ENCODE assay signal across 31 mouse cellular contexts in the genomic region with DNA sequence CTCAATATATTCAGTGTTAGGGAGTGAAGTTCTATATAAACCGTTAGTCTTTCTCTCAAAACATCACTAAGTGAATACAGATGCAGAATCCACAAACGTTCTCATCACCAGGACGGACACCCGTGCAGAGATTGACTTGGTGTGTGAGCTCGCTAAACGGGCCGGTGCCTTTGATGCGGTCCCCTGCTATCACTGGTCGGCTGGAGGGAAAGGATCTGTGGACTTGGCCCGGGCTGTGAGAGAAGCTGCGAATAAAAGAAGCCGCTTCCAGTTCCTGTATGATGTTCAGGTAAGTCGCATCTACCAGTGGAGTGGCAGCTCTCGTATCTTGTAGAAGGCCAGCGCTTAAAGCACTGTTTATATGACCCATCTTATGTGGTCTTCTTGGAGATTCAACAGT.
"Had no signal": no experiment of that assay in that cellular context is flagged by ENCODE, and none has a peak within 500 bp of the region (broad histone marks: within the 10 kb centered on the region; RNA-seq: fewer than 3 reads in every experiment).

No protein-coding gene starts in this region.

- ATAC-seq: liver, embryonic 12.5 days; liver, postnatal 0 days; lung, postnatal 0 days; midbrain, embryonic 13.5 days; midbrain, embryonic 15.5 days; midbrain, embryonic 16.5 days had no signal

- H3K27ac ChIP-seq: limb, embryonic 10.5 days; limb, embryonic 12.5 days; limb, embryonic 13.5 days; limb, embryonic 15.5 days; liver, embryonic 12.5 days; liver, embryonic 13.5 days; liver, embryonic 14.5 days; liver, embryonic 15.5 days; lung, embryonic 15.5 days; macrophage; midbrain, embryonic 12.5 days; midbrain, embryonic 13.5 days; midbrain, embryonic 15.5 days; neural tube, embryonic 12.5 days; neural tube, embryonic 13.5 days had no signal

- H3K9ac ChIP-seq: limb, embryonic 12.5 days; limb, embryonic 13.5 days; limb, embryonic 15.5 days; liver, embryonic 12.5 days; liver, embryonic 13.5 days; liver, embryonic 14.5 days; liver, embryonic 15.5 days; liver, postnatal 0 days; lung, embryonic 14.5 days; lung, embryonic 15.5 days; midbrain, embryonic 12.5 days; midbrain, embryonic 13.5 days; midbrain, embryonic 15.5 days; neural tube, embryonic 12.5 days; neural tube, embryonic 13.5 days had no signal

- H3K4me3 ChIP-seq: limb, embryonic 10.5 days; limb, embryonic 12.5 days; limb, embryonic 13.5 days; limb, embryonic 15.5 days; liver, embryonic 12.5 days; liver, embryonic 13.5 days; liver, embryonic 15.5 days; lung, embryonic 15.5 days; megakaryocyte, embryonic 14.5 days; midbrain, embryonic 12.5 days; midbrain, embryonic 13.5 days; midbrain, embryonic 15.5 days; myocyte; neural tube, embryonic 12.5 days; neural tube, embryonic 13.5 days had no signal

- H3K27me3 ChIP-seq: limb, embryonic 12.5 days; limb, embryonic 13.5 days; limb, embryonic 15.5 days; liver, embryonic 12.5 days; liver, embryonic 13.5 days; liver, embryonic 15.5 days; lung, embryonic 15.5 days; megakaryocyte, embryonic 14.5 days; midbrain, embryonic 12.5 days; midbrain, embryonic 13.5 days; midbrain, embryonic 15.5 days; neural tube, embryonic 12.5 days; neural tube, embryonic 13.5 days had no signal

- H3K4me1 ChIP-seq: limb, embryonic 10.5 days; limb, embryonic 12.5 days; limb, embryonic 13.5 days; limb, embryonic 15.5 days; liver, embryonic 12.5 days; liver, embryonic 13.5 days; liver, embryonic 15.5 days; lung, embryonic 15.5 days; megakaryocyte, embryonic 14.5 days had no signal

- H3K36me3 ChIP-seq: limb, embryonic 13.5 days; midbrain, embryonic 12.5 days; midbrain, embryonic 13.5 days; midbrain, embryonic 15.5 days; neural tube, embryonic 12.5 days; neural tube, embryonic 13.5 days had no signal

- H3K9me3 ChIP-seq: limb, embryonic 10.5 days; limb, embryonic 12.5 days; limb, embryonic 13.5 days; limb, embryonic 15.5 days; liver, embryonic 12.5 days; liver, embryonic 13.5 days; liver, embryonic 15.5 days; lung, embryonic 15.5 days; megakaryocyte, embryonic 14.5 days; midbrain, embryonic 12.5 days; midbrain, embryonic 13.5 days; midbrain, embryonic 15.5 days; neural tube, embryonic 12.5 days; neural tube, embryonic 13.5 days had no signal

- H3K4me2 ChIP-seq: limb, embryonic 12.5 days; limb, embryonic 13.5 days; limb, embryonic 15.5 days; liver, embryonic 11.5 days; liver, embryonic 12.5 days; liver, embryonic 13.5 days; liver, embryonic 15.5 days; lung, embryonic 14.5 days; lung, embryonic 15.5 days; midbrain, embryonic 12.5 days; midbrain, embryonic 13.5 days; midbrain, embryonic 15.5 days; neural tube, embryonic 12.5 days; neural tube, embryonic 13.5 days had no signal

- DNase-seq: left cerebral cortex, postnatal 4 days; liver; liver, embryonic 13.5 days; liver, postnatal 0 days; lung, adult 18-20 months; lung, adult 2 months; lung, embryonic 14.5 days; lung, postnatal 10 days; lung, postnatal 14 days; lung, postnatal 36 days; lung, postnatal 4 days; midbrain, embryonic 14.5 days had no signal
